Mouse (Mus musculus) G1E (cell line): Measurements from ENCODE around the gene Themis2.

Experiments
- CTCF ChIP-seq: IDR thresholded peaks from 2 replicates; pipeline ENCODE4 v1.5.1; 2012; ENCODE audit warnings: low read depth, low read length, inconsistent platforms, mixed read lengths
- GATA1 ChIP-seq: IDR thresholded peaks from 2 replicates; pipeline ENCODE4 v1.6.1; 2012; ENCODE audit warnings: borderline replicate concordance, low read length, inconsistent platforms, mixed read lengths
- POLR2AphosphoS5 ChIP-seq: IDR thresholded peaks from 2 replicates; pipeline ENCODE4 v1.6.1; 2012; ENCODE audit warnings: low read depth, low read length, inconsistent platforms; ENCODE audit not compliant: insufficient replicate concordance

DNA sequence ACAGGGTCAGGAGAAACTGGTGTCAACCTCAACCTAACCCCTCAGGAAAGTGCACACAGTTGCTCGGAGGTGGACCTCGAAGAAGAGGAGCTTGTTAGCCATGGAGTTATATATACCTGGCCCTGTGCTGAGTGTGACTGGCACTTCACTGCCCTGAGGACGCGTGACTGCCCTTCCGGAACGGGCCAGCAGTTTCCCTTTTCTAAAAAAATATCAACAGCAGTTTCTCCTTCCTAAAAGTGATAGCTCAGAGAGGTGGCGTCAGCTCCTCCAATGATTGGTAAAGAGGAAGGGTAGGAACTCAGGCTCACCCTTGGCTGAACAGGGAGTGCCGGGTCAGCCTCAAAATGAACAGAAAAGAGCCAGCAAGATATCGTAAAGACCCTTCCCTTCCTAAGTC lies 2.2 kb downstream of the Themis2 start:
- no peak for TF ChIP-seq CTCF
- no peak for TF ChIP-seq POLR2AphosphoS5
- TF ChIP-seq GATA1, result no peak
